Mouse (Mus musculus): ENCODE results near the gene Ccn1. TPM values are rescaled to one million over a fixed set of nuclear protein-coding genes. Genes with fewer than 3 reads are reported as not detected.

The Ccn1 gene
- 36.8 and 49.8 TPM in 2 replicates for polyA plus RNA-seq (2012; rRNA removed)

GRCm38 (mm10) chr3:145649852-145650202, at the start of gene Ccn1:
TSS of gene Ccn1 (minus strand) at chr3:145649981.

Other genes starting within 250 kb of the Ccn1 start
- 0.76 and 0.85 TPM in 2 replicates for gene Znhit6, start 73.8 kb downstream of the Ccn1 start, polyA plus RNA-seq (2012; rRNA removed)
- 11.3 and 13.4 TPM in 2 replicates for gene Ddah1, start 108.7 kb upstream of the Ccn1 start, polyA plus RNA-seq (2012; rRNA removed)

Data from ovary, adult 2 months (tissue).